ENCODE assay signal across 10 mouse cellular contexts in the genomic region with DNA sequence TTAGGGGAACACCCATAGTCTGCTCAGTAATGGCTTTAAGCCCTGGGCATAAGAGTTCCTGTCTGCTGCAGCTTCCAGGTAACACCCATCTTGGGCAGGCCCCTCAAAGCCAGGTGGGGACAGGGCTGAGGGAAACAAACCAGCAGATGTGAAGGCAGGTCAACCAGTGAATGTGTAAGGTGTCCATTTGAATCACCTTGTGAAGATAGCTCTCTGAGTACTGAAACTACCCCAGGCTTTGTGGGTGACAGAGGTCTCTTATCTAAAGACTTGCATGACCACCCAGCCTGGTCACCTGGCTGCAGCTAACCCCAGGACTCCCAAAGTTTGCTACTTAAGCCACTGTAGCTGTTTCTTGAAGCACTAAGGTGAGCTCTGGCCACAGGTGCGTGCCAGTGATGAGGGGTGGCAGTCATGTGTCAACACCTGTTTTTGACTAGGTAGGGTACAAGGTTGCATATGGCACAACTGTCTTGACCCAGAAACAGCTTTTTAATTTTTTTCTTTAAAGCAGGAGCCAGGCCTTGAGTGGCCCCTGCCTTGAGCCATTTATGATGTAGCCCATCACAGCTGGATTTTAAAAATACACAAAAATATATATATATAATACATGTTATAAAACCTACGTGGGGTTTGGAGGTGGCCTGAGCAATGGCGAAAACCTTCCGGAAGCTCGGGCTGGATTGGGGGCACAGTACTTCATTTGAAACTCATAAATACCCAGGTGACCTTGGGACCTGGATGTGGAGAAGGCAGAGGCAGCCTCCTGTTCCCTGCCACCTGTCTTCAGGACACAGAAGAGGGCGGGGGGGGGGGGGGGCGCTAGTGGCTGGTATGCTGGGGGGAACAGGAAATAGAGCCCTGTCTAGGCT. TPM values are rescaled to one million over a fixed set of nuclear protein-coding genes. Genes with fewer than 3 reads are reported as not detected.
DNase-seq lines count a peak whose midpoint lies in the region; ATAC-seq and TF ChIP-seq lines count a peak whose summit lies in the region.
"Had no signal": no experiment of that assay in that cellular context is flagged by ENCODE, and none has a peak within 500 bp of the region (broad histone marks: within the 10 kb centered on the region; RNA-seq: fewer than 3 reads in every experiment).

No protein-coding gene starts in this region.

- H3K4me2 ChIP-seq in heart, embryonic 15.5 days = no peak overlapping the region

- H3K36me3 ChIP-seq in heart, embryonic 15.5 days = peaks cover 37% of the 10 kb centered on the region
- peaks cover 35% of the 10 kb centered on the region for H3K36me3 ChIP-seq in C2C12 (ENCODE audit: control insufficient read depth, insufficient read depth)

- H3K27me3 ChIP-seq in heart, embryonic 15.5 days = no peaks in the 10 kb centered on the region
- H3K27me3 ChIP-seq in C2C12 (ENCODE audit: control insufficient read depth, insufficient read depth, insufficient read length) = no peaks in the 10 kb centered on the region

- peaks cover 54% of the 10 kb centered on the region for H3K4me1 ChIP-seq in heart, embryonic 15.5 days (replicated peaks)

- H3K9me3 ChIP-seq in heart, embryonic 15.5 days (replicated peaks) = no peaks in the 10 kb centered on the region
- H3K9me3 ChIP-seq: megakaryocyte, embryonic 14.5 days had no signal

- TF ChIP-seq CTCF in C2C12 (IDR thresholded peaks at IDR 0.05; ENCODE audit: control insufficient read depth, insufficient read depth, insufficient read length) = no peak

- peaks cover 25% of the 10 kb centered on the region for H3K79me3 ChIP-seq in C2C12 (ENCODE audit: low read depth)

- H3K4me3 ChIP-seq in heart, embryonic 15.5 days = 0 out of 2 replicates have a peak overlapping the region, but pooled peaks have one; percentile 2
- H3K4me3 ChIP-seq in C2C12 (ENCODE audit: insufficient read depth, poor library complexity, severe bottlenecking) = peak overlapping the region; percentile 98
- H3K4me3 ChIP-seq: megakaryocyte, embryonic 14.5 days had no signal

- H3K9ac ChIP-seq in heart, embryonic 15.5 days = 0 out of 2 replicates have a peak overlapping the region, but pooled peaks have one; percentile 36

- DNase-seq in heart, postnatal 25 days (ENCODE audit: low spot score) = no peak
- DNase-seq in ZHBTc4 (ENCODE audit: low read depth, low spot score) (peak; percentile 71), liver (peak; percentile 43)
- no peak for DNase-seq in T-cell, adult 2 months (ENCODE audit: low spot score)
- no peak for DNase-seq in urinary bladder, postnatal 36 days (ENCODE audit: low spot score in 2 of 2)
- DNase-seq: kidney, adult 18-20 months had no signal

- H3ac ChIP-seq in C2C12 (ENCODE audit: control insufficient read depth, insufficient read length, low read depth) = peak overlapping the region; percentile 32

- intact Hi-C loops in heart, postnatal 25 days (cut with DNase I) = no loop called here

- 0 out of 2 replicates have a peak overlapping the region, but pooled peaks have one; percentile 44 for H3K27ac ChIP-seq in heart, embryonic 15.5 days

- H3K79me2 ChIP-seq in C2C12 (ENCODE audit: control insufficient read depth, insufficient read depth) = peaks cover 33% of the 10 kb centered on the region

- no peak for ATAC-seq in heart, embryonic 15.5 days (replicated peaks; ENCODE audit: insufficient number of reproducible peaks, insufficient read depth, low FRiP score, low read depth)

- WGBS in heart, embryonic 15.5 days = 41% methylated on average over 7 of the region's 7 CpGs

TF ChIP-seq in C2C12, 6 proteins besides CTCF, POLR2A, EP300 and RAD21:
- TF ChIP-seq MAX (IDR thresholded peaks at IDR 0.05) (no peak), MYOD1 (IDR thresholded peaks at IDR 0.05; ENCODE audit: control insufficient read depth, insufficient read length, low read depth) (peak; percentile 35), FOSL1 (IDR thresholded peaks at IDR 0.05; ENCODE audit: insufficient read depth, low read length, poor library complexity, severe bottlenecking) (no peak), MYOG (IDR thresholded peaks at IDR 0.05; ENCODE audit: control insufficient read depth, extremely low read depth, insufficient read length) (no peak), CEBPB (IDR thresholded peaks at IDR 0.05; ENCODE audit: low read depth) (no peak), USF1 (IDR thresholded peaks at IDR 0.05; ENCODE audit: low read depth) (no peak)
TF ChIP-seq in C2C12: peak in this region for 1.

RNA-seq across cellular contexts. Expression of gene Rpl10a, which starts 3.2 kb away (rescaled TPM):
- 305 and 312 TPM in 2 replicates for polyA plus RNA-seq in heart, embryonic 15.5 days (2015; fragmentation: Nextera tagmentation; extraction: Ambion mirVana)
- total RNA-seq in heart, postnatal 25 days (2021) = 100 to 1,000 TPM; 359 to 375 TPM
- polyA plus RNA-seq in C2C12 (2012; fragmentation: generic; extraction: Trizol) = 3,499 TPM

RNA-seq across cellular contexts. Expression of gene Fance, which starts 18.2 kb away (rescaled TPM):
- 18.8 and 25.3 TPM in 2 replicates for polyA plus RNA-seq in heart, embryonic 15.5 days (2015; fragmentation: Nextera tagmentation; extraction: Ambion mirVana)
- 10 to 100 TPM; 10.5 to 11.1 TPM for total RNA-seq in heart, postnatal 25 days (2021)
- polyA plus RNA-seq in C2C12 (2012; fragmentation: generic; extraction: Trizol) = 42.0 TPM

RNA-seq across cellular contexts. Expression of gene Tead3, which starts 19.1 kb away (rescaled TPM):
- polyA plus RNA-seq in heart, embryonic 15.5 days (2015; fragmentation: Nextera tagmentation; extraction: Ambion mirVana) = 5.3 and 6.6 TPM in 2 replicates
- 10 to 100 TPM; 12.2 to 14.4 TPM for total RNA-seq in heart, postnatal 25 days (2021)
- 21.5 TPM for polyA plus RNA-seq in C2C12 (2012; fragmentation: generic; extraction: Trizol)

RNA-seq across cellular contexts. Expression of gene Tulp1, which starts 33.5 kb away (rescaled TPM):
- 2.6 and 4.3 TPM in 2 replicates for polyA plus RNA-seq in heart, embryonic 15.5 days (2015; fragmentation: Nextera tagmentation; extraction: Ambion mirVana)
- under 1 TPM in 1 of 2 experiments, not detected in 1; 0.34 TPM for total RNA-seq in heart, postnatal 25 days (2021)
- 0.27 TPM for polyA plus RNA-seq in C2C12 (2012; fragmentation: generic; extraction: Trizol)
- total RNA-seq: left cerebral cortex, adult 18-20 months had no signal

Comparison
In these comparisons a context has a peak if more than half of its experiments do, and no peak if none do; other contexts are left out.
1. DNase-seq: peak in ZHBTc4 (single experiment) and liver (single experiment); none in heart, postnatal 25 days (single experiment), T-cell, adult 2 months (single experiment) and urinary bladder, postnatal 36 days (0 of 2).
2. RNA of gene Rpl10a, which starts 3.2 kb away (polyA plus RNA-seq): 3,499 TPM in C2C12 (single experiment); 305 to 312 TPM in heart, embryonic 15.5 days; every median in the first group is over 10 times any median in the second.